Mouse (Mus musculus): ENCODE measurements at regions not wholly inside any gene's neighbourhood (a gene's known extent, or its start where the extent isn't known, plus 50 kb on each side); places are given as distances from the start of the nearest gene placed in this dataset.

GRCm38 (mm10) chr13:111165538-111165937 is 89.3 kb upstream of the Actbl2 start:
- no peaks in the 10 kb centered on the region for H3K36me3 ChIP-seq (replicated peaks; ENCODE audit: control insufficient read depth, insufficient read depth, low read depth)
- 61% methylated on average over 2 of the region's 2 CpGs for WGBS (ENCODE audit: insufficient replicate concordance)
- no peak for TF ChIP-seq EP300 (IDR thresholded peaks at IDR 0.05; ENCODE audit: low read depth)
- no peak for TF ChIP-seq CTCF (IDR thresholded peaks at IDR 0.05; ENCODE audit: low read depth)
- H3K9me3 ChIP-seq (ENCODE audit: control insufficient read depth, low read length) = no peaks in the 10 kb centered on the region
- H3K9ac ChIP-seq (replicated peaks) = no peak overlapping the region
- H3K4me1 ChIP-seq (replicated peaks; ENCODE audit: control insufficient read depth in 2 of 2, insufficient read depth in 2 of 2, low read length in 1 of 2) = no peaks in the 10 kb centered on the region
- no peak overlapping the region for H3K4me3 ChIP-seq (ENCODE audit: insufficient read depth in 1 of 2, low read depth in 2 of 2, low read length in 2 of 2)
- H3K27me3 ChIP-seq (ENCODE audit: control insufficient read depth, insufficient read depth, low read length) = no peaks in the 10 kb centered on the region
- no peak overlapping the region for H3K27ac ChIP-seq
- no peak for DNase-seq (ENCODE audit: low read depth in 3 of 3, low spot score in 3 of 3)
- no peak overlapping the region for H3K4me2 ChIP-seq (ENCODE audit: low read depth)
- no peak for ATAC-seq (ENCODE audit: insufficient read depth)

- Histone ChIP-seq H3K36me3 (replicated peaks; ENCODE audit: control insufficient read depth, insufficient read depth, low read depth) (no peaks in the 10 kb centered on the region), H3K27me3 (ENCODE audit: control insufficient read depth, insufficient read depth, low read length) (no peaks in the 10 kb centered on the region), H3K4me2 (ENCODE audit: low read depth) (no peak overlapping the region), H3K9ac (replicated peaks) (no peak overlapping the region), H3K4me1 (replicated peaks; ENCODE audit: control insufficient read depth in 2 of 2, insufficient read depth in 2 of 2, low read length in 1 of 2) (no peaks in the 10 kb centered on the region), H3K27ac (no peak overlapping the region), H3K9me3 (ENCODE audit: control insufficient read depth, low read length) (no peaks in the 10 kb centered on the region), H3K4me3 (ENCODE audit: insufficient read depth in 1 of 2, low read depth in 2 of 2, low read length in 2 of 2) (no peak overlapping the region)
- ATAC-seq (ENCODE audit: insufficient read depth) (no peak), DNase-seq (ENCODE audit: low read depth in 3 of 3, low spot score in 3 of 3) (no peak)
- 62% methylated on average over 5 of the region's 5 CpGs for WGBS (ENCODE audit: insufficient replicate concordance)
- TF ChIP-seq CTCF (IDR thresholded peaks at IDR 0.05; ENCODE audit: low read depth) = no peak
- TF ChIP-seq EP300 (IDR thresholded peaks at IDR 0.05; ENCODE audit: low read depth) = no peak
Measured at GRCm38 (mm10) chr13:111170269-111171165, 84.3 kb upstream of the Actbl2 start.

GRCm38 (mm10) chr13:111179186-111179585 is 75.6 kb upstream of the Actbl2 start:
- no peak overlapping the region for H3K4me3 ChIP-seq (ENCODE audit: insufficient read depth in 1 of 2, low read depth in 2 of 2, low read length in 2 of 2)
- H3K9ac ChIP-seq (replicated peaks) = no peak overlapping the region
- TF ChIP-seq CTCF (IDR thresholded peaks at IDR 0.05; ENCODE audit: low read depth) (no peak), EP300 (IDR thresholded peaks at IDR 0.05; ENCODE audit: low read depth) (no peak)
- no peaks in the 10 kb centered on the region for H3K36me3 ChIP-seq (replicated peaks; ENCODE audit: control insufficient read depth, insufficient read depth, low read depth)
- WGBS (ENCODE audit: insufficient replicate concordance) = 67% methylated on average over 6 of the region's 6 CpGs
- no peak overlapping the region for H3K4me2 ChIP-seq (ENCODE audit: low read depth)
- no peaks in the 10 kb centered on the region for H3K27me3 ChIP-seq (ENCODE audit: control insufficient read depth, insufficient read depth, low read length)
- no peaks in the 10 kb centered on the region for H3K9me3 ChIP-seq (ENCODE audit: control insufficient read depth, low read length)
- no peak for DNase-seq (ENCODE audit: low read depth in 3 of 3, low spot score in 3 of 3)
- no peak overlapping the region for H3K27ac ChIP-seq
- no peak for ATAC-seq (ENCODE audit: insufficient read depth)
- H3K4me1 ChIP-seq (replicated peaks; ENCODE audit: control insufficient read depth in 2 of 2, insufficient read depth in 2 of 2, low read length in 1 of 2) = no peaks in the 10 kb centered on the region

- Histone ChIP-seq H3K4me2 (ENCODE audit: low read depth) (no peak overlapping the region), H3K36me3 (replicated peaks; ENCODE audit: control insufficient read depth, insufficient read depth, low read depth) (no peaks in the 10 kb centered on the region), H3K9me3 (ENCODE audit: control insufficient read depth, low read length) (no peaks in the 10 kb centered on the region), H3K4me1 (replicated peaks; ENCODE audit: control insufficient read depth in 2 of 2, insufficient read depth in 2 of 2, low read length in 1 of 2) (no peaks in the 10 kb centered on the region), H3K27me3 (ENCODE audit: control insufficient read depth, insufficient read depth, low read length) (no peaks in the 10 kb centered on the region), H3K27ac (no peak overlapping the region), H3K4me3 (ENCODE audit: insufficient read depth in 1 of 2, low read depth in 2 of 2, low read length in 2 of 2) (no peak overlapping the region), H3K9ac (replicated peaks) (no peak overlapping the region)
- ATAC-seq (ENCODE audit: insufficient read depth) (no peak), DNase-seq (ENCODE audit: low read depth in 3 of 3, low spot score in 3 of 3) (no peak)
- 60% methylated on average over 2 of the region's 2 CpGs for WGBS (ENCODE audit: insufficient replicate concordance)
- TF ChIP-seq EP300 (IDR thresholded peaks at IDR 0.05; ENCODE audit: low read depth) = no peak
Measured at GRCm38 (mm10) chr13:111183293-111183692, 71.5 kb upstream of the Actbl2 start.

GRCm38 (mm10) chr13:111185799-111186198 is 69.0 kb upstream of the Actbl2 start:
- Histone ChIP-seq H3K27me3 (ENCODE audit: control insufficient read depth, insufficient read depth, low read length) (no peaks in the 10 kb centered on the region), H3K27ac (no peak overlapping the region), H3K4me2 (ENCODE audit: low read depth) (no peak overlapping the region), H3K9me3 (ENCODE audit: control insufficient read depth, low read length) (no peaks in the 10 kb centered on the region), H3K4me1 (replicated peaks; ENCODE audit: control insufficient read depth in 2 of 2, insufficient read depth in 2 of 2, low read length in 1 of 2) (no peaks in the 10 kb centered on the region), H3K36me3 (replicated peaks; ENCODE audit: control insufficient read depth, insufficient read depth, low read depth) (no peaks in the 10 kb centered on the region), H3K9ac (replicated peaks) (no peak overlapping the region), H3K4me3 (ENCODE audit: insufficient read depth in 1 of 2, low read depth in 2 of 2, low read length in 2 of 2) (no peak overlapping the region)
- ATAC-seq (ENCODE audit: insufficient read depth) = no peak
- DNase-seq (ENCODE audit: low read depth in 3 of 3, low spot score in 3 of 3) = no peak
- TF ChIP-seq EP300 (IDR thresholded peaks at IDR 0.05; ENCODE audit: low read depth) = no peak
- no peak for TF ChIP-seq CTCF (IDR thresholded peaks at IDR 0.05; ENCODE audit: low read depth)
- WGBS (ENCODE audit: insufficient replicate concordance) = 49% methylated on average over 4 of the region's 4 CpGs
